Mouse (Mus musculus) ES-E14 (cell line): Measurements from ENCODE around the gene Rsph6a. TPM values are rescaled to one million over a fixed set of nuclear protein-coding genes. Genes with fewer than 3 reads are reported as not detected.

Experiments
- DNase-seq: peaks from one replicate; pipeline ENCODE4 v3.0.0-alpha.2; 2013; ENCODE audit warnings: low read depth, low spot score
- H3K27ac ChIP-seq: 2 replicates; pipeline ENCODE4 v1.5.1; 2012; ENCODE audit warnings: low read depth, mild to moderate bottlenecking, low read length, moderate library complexity, mixed read lengths; ENCODE audit not compliant: poor library complexity, insufficient read depth, severe bottlenecking
- H3K36me3 ChIP-seq: 2 replicates; pipeline ENCODE4 v1.6.1; 2012; ENCODE audit warnings: mild to moderate bottlenecking, low read length, moderate library complexity, mixed read lengths; ENCODE audit not compliant: control insufficient read depth, poor library complexity, insufficient read depth, severe bottlenecking
- H3K4me1 ChIP-seq, 2 experiments: fragments of 150-350 bp in 1 of 2; sonication (generic) in 1 of 2; 2 replicates each; pipeline ENCODE4 v1.6.1; 2012; ENCODE audit warnings: low read length in 2 of 2, mild to moderate bottlenecking in 1 of 2, mixed read lengths in 1 of 2; ENCODE audit not compliant: control insufficient read depth in 2 of 2, insufficient read depth in 2 of 2, poor library complexity in 1 of 2
- H3K4me3 ChIP-seq, 2 experiments: fragments of 150-350 bp in 1 of 2; sonication (generic) in 1 of 2; 2 replicates each; pipeline ENCODE4 v1.5.1; 2012; ENCODE audit warnings: low read length in 2 of 2, low read depth in 1 of 2, mild to moderate bottlenecking in 1 of 2, mixed read lengths in 1 of 2; ENCODE audit not compliant: insufficient read depth in 1 of 2, poor library complexity in 1 of 2, severe bottlenecking in 1 of 2
- H3K9ac ChIP-seq: 2 replicates; pipeline ENCODE4 v1.6.1; 2012; ENCODE audit warnings: low read depth, mild to moderate bottlenecking, low read length, mixed read lengths; ENCODE audit not compliant: poor library complexity, insufficient read depth, severe bottlenecking
- H3K9me3 ChIP-seq: fragments of 150-350 bp; sonication (generic); 2 replicates; pipeline ENCODE4 v1.6.1; 2012; ENCODE audit warnings: low read depth, mild to moderate bottlenecking, low read length; ENCODE audit not compliant: control insufficient read depth, insufficient read depth
- CHD2 ChIP-seq: IDR thresholded peaks from 2 replicates; pipeline ENCODE4 v1.6.1; 2014; ENCODE audit warnings: mild to moderate bottlenecking, low read depth, low read length, inconsistent platforms
- HCFC1 ChIP-seq: IDR thresholded peaks from 2 replicates; pipeline ENCODE4 v1.6.1; 2012; ENCODE audit warnings: low read length, inconsistent platforms, borderline replicate concordance; ENCODE audit not compliant: insufficient read depth
- MAFK ChIP-seq: IDR thresholded peaks from 2 replicates; pipeline ENCODE4 v1.6.1; 2014; ENCODE audit warnings: mild to moderate bottlenecking, low read depth, low read length, inconsistent platforms; ENCODE audit not compliant: insufficient read depth
- ZC3H11A ChIP-seq: IDR thresholded peaks from 2 replicates; pipeline ENCODE4 v1.6.1; 2012; ENCODE audit warnings: low read depth, mild to moderate bottlenecking, inconsistent platforms, low read length, borderline replicate concordance
- ZNF384 ChIP-seq: IDR thresholded peaks from 2 replicates; pipeline ENCODE4 v1.6.1; 2012; ENCODE audit warnings: low read depth, low read length, inconsistent platforms
- in situ Hi-C, 2 experiments: fragments of 600-800 bp; cut with MboI; formaldehyde crosslinking; loops; one replicate each; pipeline ENCODE4 v1.15.1; 2025; ENCODE audit warnings: low sequenced_read_pairs in 2 of 2, inconsistent platforms in 1 of 2; ENCODE audit not compliant: unreplicated experiment in 2 of 2
- total RNA-seq: library from RNA; depleted of rRNA; stranded (reverse); fragments of 300-350 nt; gene quantifications from 2 replicates; pipeline ENCODE4 v1.2.3, GENCODE M21; 2012

The Rsph6a gene
- total RNA-seq, 1 experiment = 0.94 TPM

GRCm38 (mm10) chr7:19098811-19099210, 44.3 kb downstream of the Rsph6a start:
- in situ Hi-C loops = no loop called here
- Histone ChIP-seq H3K9me3 (no peaks in the 10 kb centered on the region), H3K36me3 (no peaks in the 10 kb centered on the region), H3K4me3 (no peak overlapping the region), H3K27ac (no peak overlapping the region), H3K4me1 (peaks cover 2 to 10% of the 10 kb centered on the region in 2 experiments; a peak in 2 of 4 replicates), H3K9ac (no peak overlapping the region)
- no peak for DNase-seq
- TF ChIP-seq ZC3H11A (no peak), HCFC1 (no peak), CHD2 (no peak), MAFK (no peak), ZNF384 (no peak)

- H3K9me3 ChIP-seq = no peaks in the 10 kb centered on the region
- H3K4me1 ChIP-seq = peaks cover 2 to 9% of the 10 kb centered on the region in 2 experiments; a peak in 2 of 4 replicates
- in situ Hi-C loops = no loop called here
- H3K9ac ChIP-seq = no peak overlapping the region
- H3K36me3 ChIP-seq = no peaks in the 10 kb centered on the region
- no peak overlapping the region for H3K27ac ChIP-seq
- DNase-seq = no peak
- TF ChIP-seq MAFK (no peak), ZNF384 (no peak), CHD2 (no peak), HCFC1 (no peak), ZC3H11A (no peak)
- H3K4me3 ChIP-seq = no peak overlapping the region
These were observed 45.8 kb downstream of the Rsph6a start for GRCm38 (mm10) chr7:19100290-19100689.

- in situ Hi-C loops = no loop called here
- Histone ChIP-seq H3K9ac (no peak overlapping the region), H3K36me3 (no peaks in the 10 kb centered on the region), H3K27ac (no peak overlapping the region), H3K4me3 (no peak overlapping the region), H3K9me3 (no peaks in the 10 kb centered on the region), H3K4me1 (no peaks in the 10 kb centered on the region)
- TF ChIP-seq MAFK (no peak), ZC3H11A (no peak), CHD2 (no peak), ZNF384 (no peak), HCFC1 (no peak)
- DNase-seq = no peak
These were observed 49.3 kb downstream of the Rsph6a start for GRCm38 (mm10) chr7:19103741-19104140.

GRCm38 (mm10) chr7:19104486-19104885, 50.0 kb downstream of the Rsph6a start:
- Histone ChIP-seq H3K36me3 (no peaks in the 10 kb centered on the region), H3K9me3 (no peaks in the 10 kb centered on the region), H3K4me3 (no peak overlapping the region), H3K4me1 (no peaks in the 10 kb centered on the region), H3K9ac (no peak overlapping the region), H3K27ac (no peak overlapping the region)
- TF ChIP-seq ZNF384 (no peak), ZC3H11A (no peak), CHD2 (no peak), MAFK (no peak), HCFC1 (no peak)
- in situ Hi-C loops = no loop called here
- DNase-seq = no peak

- Histone ChIP-seq H3K9me3 (no peaks in the 10 kb centered on the region), H3K9ac (no peak overlapping the region), H3K4me3 (no peak overlapping the region), H3K27ac (no peak overlapping the region), H3K4me1 (no peaks in the 10 kb centered on the region), H3K36me3 (no peaks in the 10 kb centered on the region)
- TF ChIP-seq ZNF384 = no peak
- no peak for TF ChIP-seq ZC3H11A
- in situ Hi-C loops = no loop called here
- DNase-seq = no peak
These were observed 52.9 kb downstream of the Rsph6a start for GRCm38 (mm10) chr7:19107436-19107835.
